Mouse (Mus musculus) embryonic facial prominence, embryonic 10.5 days (tissue): ENCODE data around the gene Bbx. TPM values are rescaled to one million over a fixed set of nuclear protein-coding genes. Genes with fewer than 3 reads are reported as not detected.

ENCODE experiments used
- DNase-seq: peaks from one replicate; pipeline ENCODE4 v3.0.0-alpha.2; 2017; ENCODE audit warnings: low spot score
- H3K27ac ChIP-seq: fragments of 300-500 bp; sonication (generic); replicated peaks from 2 replicates; pipeline ENCODE4 v1.5.1; 2016; ENCODE audit warnings: mild to moderate bottlenecking
- H3K27me3 ChIP-seq: fragments of 300-500 bp; sonication (generic); replicated peaks from 2 replicates; pipeline ENCODE4 v1.6.1; 2016; ENCODE audit warnings: low read depth, mild to moderate bottlenecking; ENCODE audit not compliant: poor library complexity, severe bottlenecking
- H3K36me3 ChIP-seq: fragments of 300-500 bp; sonication (generic); replicated peaks from 2 replicates; pipeline ENCODE4 v1.6.1; 2016; ENCODE audit warnings: mild to moderate bottlenecking, moderate library complexity
- H3K4me1 ChIP-seq: fragments of 300-500 bp; sonication (generic); 2 replicates; pipeline ENCODE4 v1.6.1; 2016
- H3K4me3 ChIP-seq: fragments of 300-500 bp; sonication (generic); 2 replicates; pipeline ENCODE4 v1.5.1; 2016; ENCODE audit warnings: mild to moderate bottlenecking, moderate library complexity
- H3K9me3 ChIP-seq: fragments of 300-500 bp; sonication (generic); 2 replicates; pipeline ENCODE4 v1.6.1; 2016; ENCODE audit warnings: mild to moderate bottlenecking
- WGBS: fragments of 180-500 bp; shearing (Covaris S2); methylation state at CpG from one replicate; pipeline ENCODE4 v1.1.7; 2016; 5-methylcytosine and 5-hydroxymethylcytosine counted together
- polyA plus RNA-seq: library from polyadenylated mRNA; unstranded; fragments of >200 nt; fragmentation: Nextera tagmentation; extraction: Ambion mirVana; gene quantifications from 2 replicates; pipeline ENCODE4 v1.2.1, GENCODE M21; 2016

Gene Bbx
- polyA plus RNA-seq, 1 experiment from 2014 or later: 44.6 TPM

DNA sequence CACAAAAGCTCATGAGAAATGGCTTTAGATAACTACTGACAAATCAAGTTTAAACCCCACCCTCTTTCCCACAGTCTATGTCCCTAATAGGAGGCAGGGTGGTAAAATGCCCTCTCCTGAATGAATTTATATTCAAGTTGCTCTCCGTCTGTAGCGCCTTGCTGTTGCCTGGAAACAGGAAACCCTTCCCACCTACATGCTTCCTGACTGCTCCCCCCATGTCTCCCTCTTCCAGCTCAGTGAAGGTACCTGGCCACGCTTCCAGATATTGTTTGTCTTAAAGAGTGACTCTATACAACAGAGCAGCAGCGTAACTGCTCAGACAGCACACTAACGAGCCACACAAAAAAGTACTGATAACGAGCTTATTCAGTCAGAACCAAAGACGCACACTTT lies 50.8 kb downstream of the Bbx start:
- Histone ChIP-seq H3K4me3 (peak overlapping the region; percentile 25; the same call in 1 of the 2 replicates), H3K36me3 (no peaks in the 10 kb centered on the region), H3K27me3 (no peaks in the 10 kb centered on the region), H3K9me3 (no peaks in the 10 kb centered on the region), H3K4me1 (peaks cover 18% of the 10 kb centered on the region), H3K27ac (no peak overlapping the region; the same call in 1 of the 2 replicates)
- DNase-seq: no peak
- WGBS: 43% methylated on average over 7 of the region's 7 CpGs

DNA sequence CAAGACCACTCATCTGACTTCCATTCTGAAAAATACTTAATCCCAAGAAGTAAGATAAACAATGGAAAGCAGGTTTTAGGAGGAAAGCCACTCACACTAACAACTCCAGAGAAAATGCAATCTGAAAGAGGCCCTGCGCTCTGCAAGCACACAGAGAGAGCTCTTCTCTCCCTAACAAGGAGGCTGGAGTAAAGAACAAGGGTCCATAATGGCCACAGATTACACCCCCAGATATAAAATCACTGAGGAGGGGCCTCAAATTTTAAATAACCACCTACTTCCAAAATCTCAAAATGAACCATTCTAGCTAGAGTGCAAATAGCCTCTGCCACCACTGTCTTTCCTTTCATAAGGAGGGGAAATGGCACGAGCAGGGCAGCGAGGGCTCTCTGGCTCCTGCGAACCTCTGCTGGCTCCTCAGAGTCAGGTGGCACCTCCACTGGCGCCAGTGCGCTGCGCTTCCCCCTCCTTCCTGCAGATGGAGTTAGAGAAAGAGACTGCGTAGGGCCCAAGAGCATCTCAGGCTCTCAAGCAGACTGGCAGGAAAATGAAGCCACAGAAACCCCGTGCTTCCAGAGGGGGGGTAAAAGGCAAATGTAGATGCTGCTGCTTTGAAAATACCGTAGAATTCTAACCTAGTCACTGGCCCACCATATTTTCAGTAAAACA lies 51.4 kb downstream of the Bbx start:
- 35% methylated on average over 10 of the region's 10 CpGs for WGBS
- Histone ChIP-seq H3K4me1 (peaks cover 18% of the 10 kb centered on the region), H3K27me3 (no peaks in the 10 kb centered on the region), H3K9me3 (no peaks in the 10 kb centered on the region), H3K36me3 (no peaks in the 10 kb centered on the region), H3K27ac (no peak overlapping the region), H3K4me3 (peak overlapping the region; percentile 25; the same call in 1 of the 2 replicates)
- peak; percentile 64 for DNase-seq

DNA sequence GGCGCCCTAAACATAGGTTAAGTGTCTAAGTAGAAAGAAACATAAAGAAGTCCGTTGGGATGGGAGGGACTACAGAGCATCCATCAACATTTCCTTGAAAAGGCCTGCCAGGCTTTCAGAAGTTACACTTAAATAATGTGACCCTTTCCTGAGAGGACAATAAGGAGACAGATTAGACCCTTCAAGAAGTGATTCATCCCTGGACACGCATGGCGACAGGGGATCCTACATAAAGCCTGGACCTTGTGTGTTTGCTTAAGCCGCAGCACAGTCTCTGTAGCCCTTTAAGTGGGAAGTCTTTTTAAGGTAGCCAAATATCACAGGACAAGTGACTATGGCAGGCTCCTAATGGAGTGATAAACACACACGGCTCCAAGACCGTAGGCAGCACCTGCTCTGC lies 52.0 kb downstream of the Bbx start:
- Histone ChIP-seq H3K36me3 (no peaks in the 10 kb centered on the region), H3K4me3 (no peak overlapping the region), H3K4me1 (peaks cover 18% of the 10 kb centered on the region), H3K27me3 (no peaks in the 10 kb centered on the region), H3K27ac (no peak overlapping the region), H3K9me3 (no peaks in the 10 kb centered on the region)
- WGBS: 64% methylated on average over 7 of the region's 7 CpGs
- no peak for DNase-seq

DNA sequence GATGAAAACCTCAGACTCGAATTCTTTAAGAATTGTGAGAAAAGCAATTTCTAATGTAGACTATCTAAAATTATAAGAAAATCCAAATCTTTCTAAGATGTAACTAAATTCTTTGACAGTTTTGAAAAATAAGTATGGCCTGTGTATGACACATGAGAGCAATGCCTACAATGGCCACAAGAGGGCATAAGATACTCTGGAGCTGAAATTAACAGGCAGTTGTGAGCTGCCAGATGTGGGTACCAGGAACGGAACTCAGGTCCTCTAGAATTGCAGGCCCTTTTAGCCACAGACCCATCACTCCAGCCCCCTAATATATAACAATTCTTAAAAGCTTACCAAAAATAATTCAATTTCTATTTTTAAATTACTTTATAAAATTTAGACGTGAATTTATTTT lies 57.6 kb downstream of the Bbx start:
- no peaks in the 10 kb centered on the region for H3K27me3 ChIP-seq
- no peak for DNase-seq
- 89% methylated on average over 3 of the region's 3 CpGs for WGBS
- H3K36me3 ChIP-seq: no peaks in the 10 kb centered on the region
- no peak overlapping the region for H3K4me3 ChIP-seq
- H3K9me3 ChIP-seq: no peaks in the 10 kb centered on the region
- no peak overlapping the region for H3K27ac ChIP-seq
- peaks cover 9% of the 10 kb centered on the region for H3K4me1 ChIP-seq

DNA sequence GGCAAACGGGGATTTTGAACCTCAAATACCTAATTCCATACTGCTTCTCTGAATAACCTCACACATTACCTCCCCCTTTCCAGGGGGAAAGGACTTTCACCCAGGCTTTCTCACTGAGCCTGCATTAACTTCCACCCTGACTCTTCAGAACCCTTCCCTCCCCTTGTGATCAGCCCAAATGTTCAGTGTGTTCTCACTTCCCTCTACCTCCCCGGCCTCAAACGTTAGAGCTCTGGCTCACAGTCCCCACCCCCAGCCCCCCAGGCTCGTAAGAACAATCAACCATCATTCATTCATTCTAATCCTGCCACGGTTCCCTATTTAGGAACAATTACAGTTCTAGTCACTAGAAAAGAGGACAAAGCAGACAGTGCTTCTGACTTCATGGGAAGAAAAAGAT lies 58.5 kb downstream of the Bbx start:
- Histone ChIP-seq H3K9me3 (no peaks in the 10 kb centered on the region), H3K27me3 (no peaks in the 10 kb centered on the region), H3K4me3 (no peak overlapping the region), H3K27ac (no peak overlapping the region), H3K4me1 (peaks cover 9% of the 10 kb centered on the region), H3K36me3 (no peaks in the 10 kb centered on the region)
- 32% methylated on average over 5 of the region's 5 CpGs for WGBS
- no peak for DNase-seq

DNA sequence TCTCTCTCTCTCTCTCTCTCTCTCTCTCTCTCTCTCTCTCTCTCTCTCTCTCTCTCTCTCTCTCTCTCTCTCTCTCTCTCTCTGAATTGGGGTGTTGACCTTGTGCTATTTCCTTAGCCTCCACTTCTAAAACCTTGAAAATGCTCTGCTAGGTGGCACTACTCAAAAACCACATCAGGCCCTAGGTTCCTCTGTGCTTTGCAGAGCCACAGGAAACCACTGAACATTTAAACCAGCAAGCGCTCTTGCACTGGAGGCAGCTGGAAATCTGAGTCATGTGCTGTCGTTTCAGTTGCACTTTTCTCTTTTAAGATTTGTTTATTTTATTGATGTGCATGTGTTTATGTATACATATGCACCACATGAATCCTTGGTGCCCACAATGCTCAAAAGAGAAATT lies 59.6 kb downstream of the Bbx start:
- Histone ChIP-seq H3K4me1 (peaks cover 9% of the 10 kb centered on the region), H3K36me3 (no peaks in the 10 kb centered on the region), H3K4me3 (no peak overlapping the region), H3K27ac (no peak overlapping the region), H3K27me3 (no peaks in the 10 kb centered on the region), H3K9me3 (no peaks in the 10 kb centered on the region)
- no peak for DNase-seq
- 55% methylated on average over 2 of the region's 2 CpGs for WGBS

DNA sequence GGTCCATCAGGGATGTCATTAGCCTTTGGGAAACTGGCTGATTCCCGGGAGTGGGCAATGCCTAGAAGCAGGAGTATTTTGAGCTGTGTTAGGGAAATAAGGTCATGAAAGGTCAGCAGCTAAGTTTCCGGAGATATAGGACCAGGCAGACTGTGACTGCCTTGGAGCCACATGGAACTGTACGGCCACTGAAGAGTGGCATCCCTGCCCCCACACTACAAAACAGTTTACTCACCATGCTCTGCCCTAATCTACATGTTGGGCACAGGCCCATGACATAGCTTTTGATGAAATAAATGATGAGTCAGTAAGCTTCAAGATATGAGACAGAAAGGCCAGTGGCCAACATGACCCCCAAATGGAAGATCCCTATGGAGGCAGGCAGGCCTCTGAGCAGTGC lies 60.7 kb downstream of the Bbx start:
- peaks cover 9% of the 10 kb centered on the region for H3K4me1 ChIP-seq
- H3K36me3 ChIP-seq: no peaks in the 10 kb centered on the region
- no peaks in the 10 kb centered on the region for H3K9me3 ChIP-seq
- no peak for DNase-seq
- no peak overlapping the region for H3K27ac ChIP-seq
- H3K27me3 ChIP-seq: no peaks in the 10 kb centered on the region
- WGBS: 22% methylated on average over 3 of the region's 3 CpGs
- H3K4me3 ChIP-seq: no peak overlapping the region

DNA sequence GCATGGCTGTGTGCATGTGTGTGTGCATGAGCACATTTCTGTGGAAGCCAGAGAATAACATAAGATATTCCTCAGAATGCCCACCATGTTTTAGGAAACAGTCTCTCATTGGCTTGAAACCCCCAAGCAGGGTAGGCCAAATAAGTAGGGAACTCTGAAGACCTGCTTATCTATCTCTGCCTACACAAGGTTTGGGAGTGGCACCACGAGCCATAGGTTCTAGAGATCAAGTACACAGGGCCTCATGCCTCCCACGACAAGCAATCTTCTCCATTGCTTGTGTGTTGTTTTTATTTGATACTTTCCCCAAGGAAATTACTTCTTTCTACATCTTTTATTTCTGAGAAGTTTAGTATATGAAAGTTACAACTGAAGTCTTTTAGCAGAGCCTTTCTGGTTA lies 61.8 kb downstream of the Bbx start:
- DNase-seq: no peak
- Histone ChIP-seq H3K9me3 (no peaks in the 10 kb centered on the region), H3K4me1 (peaks cover 11% of the 10 kb centered on the region), H3K27me3 (no peaks in the 10 kb centered on the region), H3K4me3 (no peak overlapping the region), H3K36me3 (no peaks in the 10 kb centered on the region), H3K27ac (no peak overlapping the region)
- 82% methylated on average over 2 of the region's 2 CpGs for WGBS

DNA sequence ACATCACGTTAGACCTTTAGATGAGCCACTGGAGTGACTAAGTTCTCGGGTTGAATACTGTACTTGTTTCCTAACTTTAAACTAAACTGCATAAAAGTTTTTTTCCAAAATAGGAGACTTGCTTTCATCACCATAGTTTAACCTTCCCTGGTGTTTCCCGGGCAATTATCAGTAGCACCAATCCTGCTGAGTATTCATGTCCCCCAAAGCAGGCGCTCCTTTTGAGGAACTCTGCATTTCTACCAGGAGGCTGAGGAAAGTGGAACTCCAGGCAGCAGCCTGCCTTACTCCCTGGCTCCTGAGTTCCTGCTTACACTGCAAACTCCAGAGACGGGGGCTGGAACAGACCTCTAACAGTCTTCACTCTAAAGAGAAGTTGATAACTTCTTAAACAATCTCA lies 65.6 kb downstream of the Bbx start:
- H3K4me1 ChIP-seq: peaks cover 26% of the 10 kb centered on the region
- no peak overlapping the region for H3K27ac ChIP-seq
- DNase-seq: no peak
- 56% methylated on average over 5 of the region's 5 CpGs for WGBS
- no peaks in the 10 kb centered on the region for H3K36me3 ChIP-seq
- no peaks in the 10 kb centered on the region for H3K9me3 ChIP-seq
- H3K27me3 ChIP-seq: no peaks in the 10 kb centered on the region
- H3K4me3 ChIP-seq: no peak overlapping the region

DNA sequence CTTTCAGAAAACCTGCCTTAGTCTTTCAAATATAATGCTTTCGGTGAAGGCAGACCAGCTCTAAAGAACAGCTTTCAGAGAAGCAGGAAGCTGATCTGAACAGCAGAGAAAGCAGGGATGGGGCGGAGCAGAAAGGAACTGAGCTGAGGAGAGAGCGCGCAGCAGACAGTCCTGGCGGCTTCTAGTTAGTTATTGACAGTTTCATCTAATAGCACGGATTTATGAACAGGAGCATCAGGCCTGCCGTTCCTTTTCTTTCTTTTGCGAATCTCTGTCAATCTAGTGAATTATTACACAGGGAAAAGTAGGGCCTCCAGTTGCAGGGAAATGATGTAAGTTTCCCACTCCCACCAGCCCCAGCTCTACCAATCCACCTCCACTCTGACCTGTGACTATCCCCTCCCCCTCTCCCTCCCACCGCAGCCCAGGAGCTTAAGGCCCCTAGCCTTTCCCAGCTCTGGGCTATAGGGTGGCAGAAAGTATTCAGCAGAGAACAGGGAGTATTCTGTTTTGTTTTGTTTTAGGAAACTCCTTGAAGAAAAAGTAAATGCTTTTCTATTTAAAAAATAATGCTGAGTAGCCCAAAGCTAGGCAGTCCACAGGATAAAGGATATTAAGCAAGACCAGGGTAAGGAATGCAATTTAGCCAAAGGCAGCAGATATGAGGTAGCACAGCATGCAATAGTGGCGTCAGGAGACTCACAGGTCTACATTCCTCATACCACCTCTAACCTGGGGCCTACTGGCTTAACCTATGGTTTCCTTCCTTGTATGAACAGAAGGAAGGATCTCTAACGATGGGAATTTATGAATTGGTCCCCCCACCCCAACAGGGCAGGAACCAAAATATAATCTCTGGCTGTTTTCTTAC lies 67.8 kb downstream of the Bbx start:
- WGBS: 16% methylated on average over 11 of the region's 11 CpGs
- Histone ChIP-seq H3K27me3 (no peaks in the 10 kb centered on the region), H3K27ac (peak overlapping the region; percentile 81), H3K4me1 (peaks cover 22% of the 10 kb centered on the region), H3K36me3 (no peaks in the 10 kb centered on the region), H3K9me3 (no peaks in the 10 kb centered on the region), H3K4me3 (peak overlapping the region; percentile 55)
- DNase-seq: peak; percentile 75

DNA sequence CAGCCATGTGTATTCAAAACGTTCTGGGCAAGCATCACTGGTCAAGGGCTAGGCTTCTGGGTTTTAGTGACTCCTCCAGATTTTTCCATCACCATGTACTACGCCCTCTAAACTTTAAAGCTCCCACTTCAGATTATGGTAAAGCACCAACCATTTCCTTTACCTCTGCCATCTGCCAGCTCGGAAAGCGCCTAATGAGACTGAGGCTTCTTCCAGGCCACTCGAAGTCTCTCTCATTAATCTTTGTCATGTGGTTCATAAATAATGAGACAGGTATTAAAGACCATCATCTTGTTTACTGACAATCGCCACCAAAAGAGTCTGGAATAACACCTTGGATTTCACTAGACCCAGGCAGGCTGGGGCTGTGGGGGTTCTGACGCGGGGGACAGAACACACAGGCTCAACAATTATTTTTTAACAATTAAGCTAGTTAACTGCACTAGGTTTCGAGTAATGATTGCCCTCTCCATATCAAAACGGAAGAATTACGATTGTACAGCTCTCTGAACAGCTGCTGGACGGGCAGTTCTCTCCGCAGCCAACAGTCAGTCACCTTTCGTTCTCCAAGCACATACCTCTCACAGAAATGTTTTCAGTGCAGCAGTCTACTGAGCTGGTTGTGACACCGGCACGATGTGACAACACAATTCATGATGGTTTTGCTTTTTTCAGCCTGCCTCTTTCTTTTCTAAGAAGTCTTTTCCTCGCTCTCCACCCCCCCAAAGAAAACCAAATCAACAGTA lies 68.6 kb downstream of the Bbx start:
- Histone ChIP-seq H3K4me1 (peaks cover 22% of the 10 kb centered on the region), H3K27ac (peak overlapping the region; percentile 81), H3K4me3 (peak overlapping the region; percentile 55), H3K27me3 (no peaks in the 10 kb centered on the region), H3K36me3 (no peaks in the 10 kb centered on the region), H3K9me3 (no peaks in the 10 kb centered on the region)
- DNase-seq: no peak
- 72% methylated on average over 17 of the region's 17 CpGs for WGBS

DNA sequence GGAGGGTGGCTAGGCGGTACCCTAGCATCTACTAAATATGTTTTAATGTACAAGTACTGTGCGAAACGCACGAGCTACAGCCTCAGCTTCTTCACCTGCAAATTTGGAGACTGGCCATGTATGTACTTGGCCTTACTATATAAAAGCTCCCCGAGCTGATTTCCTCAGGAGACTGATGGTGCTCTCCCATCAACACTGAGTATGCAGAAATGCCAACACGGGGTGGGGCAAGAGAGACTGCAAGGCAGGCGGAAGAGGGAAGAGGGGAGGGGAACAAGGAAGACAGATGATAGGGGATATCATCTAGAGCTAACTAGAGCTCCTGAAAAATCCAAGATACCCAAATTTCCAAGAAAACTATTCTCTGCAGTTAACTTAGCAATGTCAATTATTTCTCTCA lies 71.6 kb downstream of the Bbx start:
- H3K4me3 ChIP-seq: no peak overlapping the region
- no peak overlapping the region for H3K27ac ChIP-seq
- no peaks in the 10 kb centered on the region for H3K27me3 ChIP-seq
- peaks cover 22% of the 10 kb centered on the region for H3K4me1 ChIP-seq
- H3K9me3 ChIP-seq: no peaks in the 10 kb centered on the region
- H3K36me3 ChIP-seq: peaks cover 8% of the 10 kb centered on the region
- WGBS: 87% methylated on average over 7 of the region's 7 CpGs
- DNase-seq: no peak
